Mouse (Mus musculus): ENCODE data around the gene Ptpn4. TPM values are rescaled to one million over a fixed set of nuclear protein-coding genes. Genes with fewer than 3 reads are reported as not detected.

Gene Ptpn4
- total and polyA plus RNA-seq, 3 experiments: 6.2 to 527 (median 9.5) TPM

DNA sequence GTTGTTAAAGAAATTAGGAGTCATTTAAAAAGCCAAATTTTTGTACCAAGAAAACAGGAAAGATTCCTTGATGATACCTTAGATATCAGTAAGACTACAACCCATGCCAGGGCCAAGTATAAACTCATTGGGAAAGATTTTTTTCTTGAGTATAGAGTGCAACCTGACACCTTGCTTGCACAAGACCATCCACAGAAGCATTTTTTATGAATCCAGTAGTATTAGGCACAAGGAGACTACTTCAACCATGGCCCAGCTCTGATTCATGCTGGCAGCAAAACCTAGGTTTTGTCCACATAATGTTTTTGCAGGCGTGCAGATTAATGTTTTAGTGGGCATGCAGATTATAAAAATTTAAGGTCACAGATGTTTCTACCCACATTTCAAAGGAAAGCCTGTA lies 46.8 kb downstream of the Ptpn4 start:
- Histone ChIP-seq H3K27ac (ENCODE audit: control insufficient read depth, low read depth, low read length) (no peak overlapping the region), H3K4me1 (ENCODE audit: control insufficient read depth in 1 of 2, insufficient read depth in 2 of 2, low read length in 2 of 2) (no peaks in the 10 kb centered on the region; a peak in 1 of 4 replicates), H3K27me3 (ENCODE audit: control insufficient read depth in 1 of 2, insufficient read depth in 2 of 2, low read length in 2 of 2) (no peaks in the 10 kb centered on the region), H3K4me3 (ENCODE audit: control insufficient read depth in 1 of 2, insufficient read depth in 1 of 2, low read depth in 2 of 2, low read length in 2 of 2) (no peak overlapping the region), H3K79me2 (ENCODE audit: control insufficient read depth, insufficient read depth, low read length, poor library complexity) (no peaks in the 10 kb centered on the region; the same call in 1 of the 2 replicates), H3K9me3 (replicated peaks; ENCODE audit: insufficient read depth, low read length) (no peaks in the 10 kb centered on the region), H3K36me3 (ENCODE audit: control insufficient read depth in 1 of 2, insufficient read depth in 2 of 2, low read length in 2 of 2) (peaks cover 0 to 2% of the 10 kb centered on the region in 2 experiments; a peak in 2 of 4 replicates), H3K9ac (ENCODE audit: control insufficient read depth, low read depth, low read length, poor library complexity, severe bottlenecking) (no peak overlapping the region)
- TF ChIP-seq SIN3A (IDR thresholded peaks at IDR 0.05; ENCODE audit: low read length): no peak
- no peak for TF ChIP-seq MYC (IDR thresholded peaks at IDR 0.05; ENCODE audit: low read depth, low read length)
- no peak for TF ChIP-seq ZMIZ1 (IDR thresholded peaks at IDR 0.05; ENCODE audit: low read depth, low read length)
- TF ChIP-seq ELF1 (IDR thresholded peaks at IDR 0.05; ENCODE audit: low read depth, low read length): no peak
- no peak for TF ChIP-seq TCF12 (IDR thresholded peaks at IDR 0.05; ENCODE audit: low read depth, low read length)
- no peak for TF ChIP-seq USF1 (IDR thresholded peaks at IDR 0.05; ENCODE audit: low read depth, low read length)
- TF ChIP-seq MXI1 (IDR thresholded peaks at IDR 0.05; ENCODE audit: low read depth, low read length): no peak
- TF ChIP-seq MEF2A (IDR thresholded peaks at IDR 0.05; ENCODE audit: extremely low read depth, insufficient replicate concordance, low read depth, low read length, poor library complexity, severe bottlenecking): no peak
- TF ChIP-seq E2F4 (IDR thresholded peaks at IDR 0.05; ENCODE audit: borderline replicate concordance, low read depth, low read length): no peak
- no peak for TF ChIP-seq CHD1 (IDR thresholded peaks at IDR 0.05; ENCODE audit: low read depth, low read length)
- no peak for TF ChIP-seq RCOR1 (IDR thresholded peaks at IDR 0.05; ENCODE audit: low read depth, low read length)
- TF ChIP-seq GABPA (IDR thresholded peaks at IDR 0.05; ENCODE audit: low read depth, low read length): no peak
- no peak for TF ChIP-seq ETS1 (IDR thresholded peaks at IDR 0.05; ENCODE audit: low read depth, low read length)
- no peak for TF ChIP-seq MAX (IDR thresholded peaks at IDR 0.05; ENCODE audit: low read length)
- TF ChIP-seq POLR2AphosphoS2 (IDR thresholded peaks at IDR 0.05; ENCODE audit: low read length): no peak
- TF ChIP-seq TBP (IDR thresholded peaks at IDR 0.05; ENCODE audit: low read depth, low read length): no peak
- no peak for TF ChIP-seq ZKSCAN1 (IDR thresholded peaks at IDR 0.05; ENCODE audit: low read depth, low read length)
- no peak for TF ChIP-seq POLR2A (IDR thresholded peaks at IDR 0.05; ENCODE audit: control insufficient read depth in 1 of 2, insufficient read depth in 1 of 2, low read depth in 1 of 2, low read length in 2 of 2, poor library complexity in 1 of 2)
- DNase-seq (ENCODE audit: low read depth, low spot score): no peak

DNA sequence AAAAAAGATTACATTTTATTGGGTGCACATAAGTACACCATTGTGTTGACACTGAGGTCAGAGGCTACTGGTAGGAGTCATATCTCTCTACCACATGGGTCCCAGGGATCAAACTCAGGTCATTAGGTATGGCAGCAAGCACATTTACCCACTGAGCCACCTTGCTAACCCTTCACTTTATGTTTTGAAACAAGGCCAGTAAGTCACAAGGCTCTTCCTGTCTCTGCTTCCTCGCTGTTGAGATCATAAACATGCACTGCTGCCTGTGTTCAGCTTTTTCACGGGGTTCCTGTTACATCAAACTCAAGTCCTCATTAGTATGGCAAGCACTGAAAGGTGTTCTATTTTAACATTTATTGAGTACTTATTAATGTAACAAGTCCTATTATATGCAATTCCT lies 61.5 kb downstream of the Ptpn4 start:
- Histone ChIP-seq H3K27ac (ENCODE audit: control insufficient read depth, low read depth, low read length) (no peak overlapping the region), H3K9me3 (replicated peaks; ENCODE audit: insufficient read depth, low read length) (no peaks in the 10 kb centered on the region), H3K79me2 (ENCODE audit: control insufficient read depth, insufficient read depth, low read length, poor library complexity) (no peaks in the 10 kb centered on the region), H3K36me3 (ENCODE audit: control insufficient read depth in 1 of 2, insufficient read depth in 2 of 2, low read length in 2 of 2) (peaks cover 0 to 3% of the 10 kb centered on the region in 2 experiments; a peak in 3 of 4 replicates), H3K4me1 (ENCODE audit: control insufficient read depth in 1 of 2, insufficient read depth in 2 of 2, low read length in 2 of 2) (peaks cover 0 to 2% of the 10 kb centered on the region in 2 experiments; a peak in 1 of 4 replicates), H3K4me3 (ENCODE audit: control insufficient read depth in 1 of 2, insufficient read depth in 1 of 2, low read depth in 2 of 2, low read length in 2 of 2) (no peak overlapping the region), H3K9ac (ENCODE audit: control insufficient read depth, low read depth, low read length, poor library complexity, severe bottlenecking) (no peak overlapping the region), H3K27me3 (ENCODE audit: control insufficient read depth in 1 of 2, insufficient read depth in 2 of 2, low read length in 2 of 2) (no peaks in the 10 kb centered on the region)
- TF ChIP-seq KAT2A (conservative IDR thresholded peaks at IDR 0.05; ENCODE audit: low read depth, low read length): no peak
- no peak for TF ChIP-seq UBTF (IDR thresholded peaks at IDR 0.05; ENCODE audit: borderline replicate concordance, insufficient read depth, low read depth, low read length)
- TF ChIP-seq TBP (IDR thresholded peaks at IDR 0.05; ENCODE audit: low read depth, low read length): no peak
- TF ChIP-seq TAL1 (IDR thresholded peaks at IDR 0.05; ENCODE audit: low read length): no peak
- TF ChIP-seq ZC3H11A (IDR thresholded peaks at IDR 0.05; ENCODE audit: low read depth, low read length): no peak
- TF ChIP-seq NRF1 (IDR thresholded peaks at IDR 0.05; ENCODE audit: insufficient read depth, low read depth, low read length, poor library complexity, severe bottlenecking): no peak
- TF ChIP-seq SIN3A (IDR thresholded peaks at IDR 0.05; ENCODE audit: low read length): no peak
- TF ChIP-seq E2F4 (IDR thresholded peaks at IDR 0.05; ENCODE audit: borderline replicate concordance, low read depth, low read length): no peak
- TF ChIP-seq ETS1 (IDR thresholded peaks at IDR 0.05; ENCODE audit: low read depth, low read length): no peak
- TF ChIP-seq HCFC1 (IDR thresholded peaks at IDR 0.05; ENCODE audit: low read depth, low read length): no peak
- no peak for TF ChIP-seq MAZ (IDR thresholded peaks at IDR 0.05; ENCODE audit: low read depth, low read length)
- TF ChIP-seq ZNF384 (IDR thresholded peaks at IDR 0.05; ENCODE audit: low read depth, low read length): no peak
- no peak for DNase-seq (ENCODE audit: low read depth, low spot score)

Data from MEL (cell line).